Mouse (Mus musculus) forebrain, embryonic 14.5 days (tissue): ENCODE measurements around the gene Csk. TPM values are rescaled to one million over a fixed set of nuclear protein-coding genes. Genes with fewer than 3 reads are reported as not detected.
A peak's percentile ranks its signal among the peaks of the same experiment; 100 is the strongest.

Experiments used
- ATAC-seq: fragments of 200-750 bp; cut with Nextera tagmentation; 2 replicates; pipeline ENCODE4 v1.8.0; 2017; ENCODE audit warnings: mild to moderate bottlenecking, moderate library complexity
- DNase-seq: peaks from one replicate; pipeline ENCODE4 v3.0.0-alpha.2; 2015; ENCODE audit warnings: low spot score
- H3K27ac ChIP-seq: fragments of 300-500 bp; sonication (generic); 2 replicates; pipeline ENCODE4 v1.5.1; 2014; ENCODE audit warnings: low read depth, mild to moderate bottlenecking, control low read depth, low read length, moderate library complexity
- H3K27me3 ChIP-seq: fragments of 300-500 bp; sonication (generic); replicated peaks from 2 replicates; pipeline ENCODE4 v1.6.1; 2014; ENCODE audit warnings: low read length, control low read depth, mixed read lengths; ENCODE audit not compliant: control insufficient read depth, insufficient read depth
- H3K36me3 ChIP-seq: fragments of 300-500 bp; sonication (generic); 2 replicates; pipeline ENCODE4 v1.6.1; 2014; ENCODE audit warnings: low read length, control low read depth; ENCODE audit not compliant: control insufficient read depth, insufficient read depth
- H3K4me1 ChIP-seq: fragments of 300-500 bp; sonication (generic); 2 replicates; pipeline ENCODE4 v1.6.1; 2014; ENCODE audit warnings: antibody characterized with exemption, low read length, control low read depth; ENCODE audit not compliant: control insufficient read depth, insufficient read depth
- H3K4me2 ChIP-seq: fragments of 300-500 bp; sonication (generic); 2 replicates; pipeline ENCODE4 v1.6.1; 2014; ENCODE audit warnings: mild to moderate bottlenecking, control low read depth, low read length
- H3K4me3 ChIP-seq: fragments of 300-500 bp; sonication (generic); 2 replicates; pipeline ENCODE4 v1.5.1; 2014; ENCODE audit warnings: low read depth, low read length, control low read depth
- H3K9ac ChIP-seq: fragments of 300-500 bp; sonication (generic); 2 replicates; pipeline ENCODE4 v1.6.1; 2014; ENCODE audit warnings: mild to moderate bottlenecking, low read length, control low read depth, moderate library complexity
- H3K9me3 ChIP-seq: fragments of 300-500 bp; sonication (generic); replicated peaks from 2 replicates; pipeline ENCODE4 v1.6.1; 2016; ENCODE audit warnings: low read length, control low read depth, mixed read lengths; ENCODE audit not compliant: control insufficient read depth
- WGBS: fragments of 180-500 bp; shearing (Covaris S2); extraction: QIAGEN DNeasy Blood & Tissue Kit; methylation state at CpG from one replicate; pipeline ENCODE4 v1.1.7; 2014; 5-methylcytosine and 5-hydroxymethylcytosine counted together
- polyA plus RNA-seq: library from polyadenylated mRNA; unstranded; fragments of >200 nt; fragmentation: Nextera tagmentation; extraction: Ambion mirVana; gene quantifications from 2 replicates; pipeline ENCODE4 v1.2.1, GENCODE M21; 2014

Gene Csk
- polyA plus RNA-seq, result 29.2 and 29.3 TPM in 2 replicates

DNA sequence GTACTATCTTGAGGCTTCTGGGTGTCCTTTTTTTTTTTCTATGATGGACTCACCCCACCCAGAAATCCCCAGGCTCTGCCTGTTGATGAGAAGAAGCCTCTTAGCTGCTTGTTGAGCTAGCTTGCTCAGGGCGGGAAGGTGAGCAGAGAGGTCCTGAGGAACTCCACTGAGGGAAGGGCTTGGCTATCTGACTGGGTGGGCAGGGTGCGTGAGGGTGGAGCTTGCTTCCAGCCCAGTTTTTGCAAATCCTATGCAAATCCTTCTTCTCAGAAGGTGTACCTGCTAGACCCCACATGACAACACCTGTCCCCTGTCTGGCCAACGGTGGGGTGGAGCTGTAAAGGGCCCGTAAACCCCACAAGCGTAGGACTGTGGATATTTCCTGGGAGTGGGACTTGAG is at the start of gene Csk:
Gene Csk (minus strand): TSS at position 349 of the 400 bp plus-strand sequence.
- DNase-seq, result no peak
- no peak within 1 kb of the TSS for H3K4me3 ChIP-seq
- WGBS, result 46% methylated on average over 5 of the region's 5 CpGs
- H3K27ac ChIP-seq, result no peak within 1 kb of the TSS
- no peak within 1 kb of the TSS for H3K9ac ChIP-seq
- H3K9me3 ChIP-seq, result no peaks in the 10 kb centered on the region
- peaks cover 4% of the 10 kb centered on the region; the same call in 1 of the 2 replicates for H3K4me1 ChIP-seq
- H3K36me3 ChIP-seq, result no peaks in the 10 kb centered on the region
- no peak for ATAC-seq
- H3K27me3 ChIP-seq, result no peaks in the 10 kb centered on the region
- H3K4me2 ChIP-seq, result no peak within 1 kb of the TSS

DNA sequence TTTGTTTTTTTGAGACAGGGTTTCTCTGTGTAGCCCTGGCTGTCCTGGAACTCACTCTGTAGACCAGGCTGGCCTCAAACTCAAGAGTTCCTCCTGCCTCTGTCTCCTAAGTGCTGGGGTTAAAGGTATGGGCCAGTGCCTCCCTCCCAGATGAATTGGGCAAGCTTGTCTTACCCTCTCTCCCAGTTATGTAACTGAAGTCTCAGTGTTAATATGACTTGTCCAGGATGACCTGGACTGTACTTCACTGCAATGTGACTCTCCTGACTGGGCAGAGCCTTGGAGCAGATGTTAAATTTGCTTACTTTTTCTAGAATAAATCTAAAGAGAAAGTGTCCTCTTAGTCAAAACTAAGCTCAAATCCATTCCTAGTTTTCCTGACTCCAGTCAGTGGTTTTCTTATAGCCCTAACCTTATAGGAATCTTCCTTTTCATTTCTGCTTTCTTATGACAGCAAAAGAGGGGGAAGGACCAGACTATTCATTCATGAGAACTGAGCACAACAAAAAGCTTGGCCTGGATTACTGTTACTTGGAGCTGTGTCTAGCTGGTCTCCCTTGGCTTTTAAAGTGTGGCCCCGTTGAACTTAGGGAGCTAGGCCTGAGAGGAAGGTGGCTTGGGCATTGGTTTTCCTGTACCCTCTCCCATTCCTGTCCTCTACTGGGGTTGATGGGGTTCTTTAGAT is 45.2 kb upstream of the Csk start:
- H3K4me1 ChIP-seq, result no peaks in the 10 kb centered on the region
- H3K27me3 ChIP-seq, result peaks cover 28% of the 10 kb centered on the region
- no peaks in the 10 kb centered on the region for H3K36me3 ChIP-seq
- H3K27ac ChIP-seq, result no peak overlapping the region
- H3K9ac ChIP-seq, result no peak overlapping the region
- no peak overlapping the region for H3K4me3 ChIP-seq
- H3K4me2 ChIP-seq, result no peak overlapping the region
- H3K9me3 ChIP-seq, result no peaks in the 10 kb centered on the region
- ATAC-seq (no peak), DNase-seq (peak; percentile 64)
- WGBS, result 78% methylated on average over 1 of the region's 1 CpGs

DNA sequence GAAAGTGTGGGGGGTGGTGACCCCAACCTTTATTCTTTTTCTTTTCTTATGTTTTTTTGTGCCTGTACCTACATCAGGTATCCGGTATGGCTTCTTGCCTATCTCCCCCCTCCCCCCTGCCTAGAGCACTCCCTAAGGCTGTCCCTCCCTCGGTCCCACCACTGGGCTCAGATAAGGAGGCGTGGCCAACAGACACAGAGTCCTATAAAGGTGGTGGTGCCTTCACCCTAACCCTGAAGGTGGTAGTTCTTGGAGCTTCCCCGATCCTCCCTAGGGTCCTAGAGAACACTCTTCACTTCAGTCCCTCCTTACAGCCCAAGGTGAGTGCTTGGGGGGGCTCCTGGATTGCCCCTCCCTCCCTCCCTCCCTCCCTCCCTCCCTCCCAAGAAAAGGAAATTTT is 43.9 kb upstream of the Csk start:
- H3K4me3 ChIP-seq, result no peak overlapping the region
- H3K36me3 ChIP-seq, result no peaks in the 10 kb centered on the region
- 15% methylated on average over 4 of the region's 4 CpGs for WGBS
- no peak overlapping the region for H3K9ac ChIP-seq
- DNase-seq (no peak), ATAC-seq (no peak)
- no peak overlapping the region for H3K27ac ChIP-seq
- H3K4me2 ChIP-seq, result no peak overlapping the region
- H3K27me3 ChIP-seq, result peaks cover 28% of the 10 kb centered on the region
- no peaks in the 10 kb centered on the region for H3K4me1 ChIP-seq
- no peaks in the 10 kb centered on the region for H3K9me3 ChIP-seq

DNA sequence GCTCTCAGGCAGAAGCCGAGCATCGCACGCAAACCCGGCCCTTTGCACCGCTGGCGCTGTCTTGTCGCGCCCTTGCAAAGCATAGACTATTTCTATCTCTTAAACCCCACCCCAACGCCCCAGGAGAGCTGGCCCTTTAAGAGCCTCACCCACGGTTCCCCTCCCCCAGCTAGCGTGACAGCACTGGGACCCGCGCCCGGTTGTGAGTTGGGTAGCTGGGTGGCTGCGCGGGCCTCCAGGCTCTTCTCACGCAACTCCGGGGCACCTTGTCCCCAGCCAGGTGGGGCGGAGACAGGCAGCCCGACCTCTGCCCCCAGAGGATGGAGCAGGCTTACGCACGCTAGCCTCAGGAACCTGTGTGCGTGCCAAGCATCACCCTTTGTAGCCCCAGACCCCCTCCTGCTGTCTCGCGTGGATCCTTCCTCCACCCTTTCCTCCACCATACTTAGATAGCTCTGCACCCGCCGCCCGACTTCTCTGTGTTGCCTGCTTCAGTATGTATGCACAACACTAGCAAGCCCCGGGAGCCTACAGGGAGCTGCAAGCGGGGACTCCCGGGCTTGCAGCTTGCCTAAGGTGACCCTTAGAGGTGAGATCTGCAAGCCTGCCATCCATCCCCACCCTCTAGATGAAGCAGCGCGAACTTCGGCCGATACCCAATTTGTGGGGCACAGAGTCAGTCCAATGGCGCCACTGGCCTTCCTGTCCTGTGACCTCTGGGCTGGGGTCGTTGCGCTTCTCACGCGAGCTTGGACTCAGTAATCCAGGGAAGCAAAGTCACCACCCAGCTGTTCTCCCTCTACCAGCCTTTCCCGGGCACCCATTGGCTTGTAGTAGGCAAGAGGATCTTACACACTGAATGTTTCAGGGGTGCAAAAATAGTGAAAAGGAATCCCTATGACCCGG is 43.2 kb upstream of the Csk start:
- Histone ChIP-seq H3K9ac (peak overlapping the region; percentile 61), H3K4me1 (no peaks in the 10 kb centered on the region), H3K27ac (no peak overlapping the region), H3K9me3 (no peaks in the 10 kb centered on the region), H3K36me3 (no peaks in the 10 kb centered on the region), H3K4me3 (peak overlapping the region; percentile 39), H3K4me2 (peak overlapping the region; percentile 72), H3K27me3 (peaks cover 28% of the 10 kb centered on the region)
- peak; percentile 78 for DNase-seq
- 1% methylated on average over 40 of the region's 42 CpGs for WGBS
- peak; percentile 77 for ATAC-seq

DNA sequence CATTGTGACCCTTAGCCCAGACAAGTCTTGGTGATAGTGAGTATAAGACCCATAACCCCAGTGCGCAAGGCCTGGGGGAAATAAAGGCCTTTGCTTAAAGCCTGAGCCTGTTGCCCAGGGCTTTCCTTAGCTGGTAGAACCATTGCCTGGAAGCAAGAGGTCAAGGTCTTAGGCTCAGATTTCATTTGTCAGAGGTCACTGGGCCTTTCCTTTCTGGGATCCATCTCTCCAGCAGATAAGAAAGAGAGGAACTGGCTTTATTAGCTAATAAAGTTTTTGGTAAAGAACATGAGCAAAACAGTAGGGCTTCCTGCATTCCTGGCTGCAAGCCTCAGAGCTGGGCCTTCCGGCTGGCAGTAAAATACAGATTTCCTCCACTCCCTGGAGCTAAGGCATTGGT is 40.7 kb upstream of the Csk start:
- H3K27me3 ChIP-seq, result peaks cover 28% of the 10 kb centered on the region
- no peak overlapping the region for H3K9ac ChIP-seq
- no peak overlapping the region for H3K4me3 ChIP-seq
- no peaks in the 10 kb centered on the region for H3K9me3 ChIP-seq
- H3K36me3 ChIP-seq, result no peaks in the 10 kb centered on the region
- H3K4me1 ChIP-seq, result no peaks in the 10 kb centered on the region
- no peak overlapping the region for H3K4me2 ChIP-seq
- DNase-seq (no peak), ATAC-seq (no peak)
- H3K27ac ChIP-seq, result no peak overlapping the region
- 92% methylated on average over 2 of the region's 2 CpGs for WGBS

DNA sequence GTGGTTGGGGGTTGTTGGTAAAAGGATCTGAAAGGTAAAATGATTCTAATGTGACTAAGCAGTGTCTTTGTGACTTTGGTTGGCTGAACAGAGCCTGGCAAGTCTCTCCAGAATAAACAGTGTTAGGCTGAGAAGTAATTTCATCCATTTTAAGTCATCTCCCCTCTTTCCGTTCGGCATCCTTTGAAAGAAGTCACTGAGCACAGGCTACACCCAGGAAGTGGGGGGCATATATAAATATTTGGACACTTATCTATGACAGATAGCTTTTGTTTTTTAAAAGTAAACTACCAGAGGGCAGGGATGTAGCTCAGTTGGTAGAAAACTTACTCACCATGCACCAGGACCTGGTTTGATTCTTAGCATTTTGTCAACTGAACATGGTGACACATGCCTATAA is 35.2 kb upstream of the Csk start:
- Histone ChIP-seq H3K4me1 (no peaks in the 10 kb centered on the region), H3K4me2 (no peak overlapping the region), H3K36me3 (no peaks in the 10 kb centered on the region), H3K27me3 (0 out of 2 replicates have a peak, but pooled peaks cover under 1% of the 10 kb centered on the region), H3K27ac (no peak overlapping the region), H3K9me3 (no peaks in the 10 kb centered on the region), H3K4me3 (no peak overlapping the region), H3K9ac (no peak overlapping the region)
- DNase-seq (no peak), ATAC-seq (no peak)
- 89% methylated on average over 2 of the region's 2 CpGs for WGBS

DNA sequence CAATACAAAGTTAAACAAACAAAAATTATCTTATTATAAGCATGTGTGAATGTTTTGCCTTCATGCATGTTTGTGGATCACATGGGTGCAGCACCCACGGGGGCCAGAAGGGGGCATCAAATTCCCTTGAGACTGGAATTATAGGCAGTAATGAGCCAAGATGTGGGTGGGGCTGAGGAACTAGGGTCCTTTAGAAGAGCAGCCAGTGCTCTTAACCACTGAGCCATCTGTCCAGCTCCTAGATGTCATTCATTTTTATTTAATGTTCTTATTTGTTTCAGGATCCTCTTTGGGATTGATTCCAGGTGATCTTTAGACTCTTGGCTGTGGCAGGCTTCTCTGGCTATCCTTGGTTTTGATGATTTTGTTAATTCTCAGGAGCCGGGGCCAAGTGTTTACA is 34.7 kb upstream of the Csk start:
- Histone ChIP-seq H3K4me2 (no peak overlapping the region), H3K9ac (no peak overlapping the region), H3K4me3 (no peak overlapping the region), H3K4me1 (no peaks in the 10 kb centered on the region), H3K27ac (no peak overlapping the region), H3K36me3 (no peaks in the 10 kb centered on the region), H3K27me3 (no peaks in the 10 kb centered on the region), H3K9me3 (no peaks in the 10 kb centered on the region)
- ATAC-seq, result no peak
- WGBS, result 52% methylated on average over 2 of the region's 2 CpGs
- no peak for DNase-seq

DNA sequence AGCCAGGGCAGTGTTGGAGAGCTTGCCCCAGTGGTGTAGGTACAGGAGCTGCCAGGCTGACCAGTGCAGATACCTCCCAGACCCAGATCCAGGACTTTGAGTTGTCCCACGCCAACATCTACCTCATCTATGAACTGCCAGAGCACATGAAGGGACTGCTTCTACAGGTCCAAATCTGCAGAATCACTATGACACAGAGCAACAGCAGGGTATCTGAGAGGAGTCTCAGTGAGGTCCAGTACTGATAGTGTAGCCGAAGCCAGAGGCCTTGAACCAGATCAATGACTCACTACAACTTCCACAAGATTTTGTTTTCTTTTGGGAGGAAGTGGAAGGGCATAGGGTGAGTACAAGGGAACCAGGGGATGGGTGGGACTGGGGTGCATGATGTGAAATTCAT is 34.3 kb upstream of the Csk start, which contains the start of gene Cyp1a1:
Gene Cyp1a1 (plus strand): TSS at position 178 of the 400 bp plus-strand sequence.
- Histone ChIP-seq H3K27me3 (no peaks in the 10 kb centered on the region), H3K9me3 (no peaks in the 10 kb centered on the region), H3K27ac (no peak within 1 kb of the TSS), H3K9ac (no peak within 1 kb of the TSS), H3K4me1 (no peaks in the 10 kb centered on the region), H3K36me3 (no peaks in the 10 kb centered on the region), H3K4me2 (no peak within 1 kb of the TSS), H3K4me3 (no peak within 1 kb of the TSS)
- no peak for ATAC-seq
- no peak for DNase-seq
- WGBS, result 94% methylated on average over 2 of the region's 2 CpGs

DNA sequence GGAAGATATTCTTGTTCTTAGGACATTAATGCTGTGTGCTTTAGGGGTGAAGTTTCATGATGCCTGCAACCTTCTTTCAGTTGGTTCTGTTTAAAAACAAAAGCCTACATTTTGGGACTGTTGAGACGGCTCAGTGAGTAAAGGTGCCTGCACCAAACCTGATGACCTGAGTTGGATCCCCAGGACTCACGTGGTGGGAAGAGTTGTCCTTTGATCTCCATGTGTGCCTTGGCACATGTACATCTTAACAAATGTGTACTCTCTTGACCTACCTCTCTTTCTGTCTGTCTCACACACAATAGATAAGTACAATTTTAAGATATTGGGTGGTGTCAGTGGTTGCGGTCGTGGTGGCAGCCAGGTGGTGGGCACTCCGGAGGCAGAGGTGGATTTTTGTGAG is 32.6 kb upstream of the Csk start:
- Histone ChIP-seq H3K36me3 (no peaks in the 10 kb centered on the region), H3K4me1 (no peaks in the 10 kb centered on the region), H3K9ac (no peak overlapping the region), H3K4me2 (no peak overlapping the region), H3K27me3 (no peaks in the 10 kb centered on the region), H3K27ac (no peak overlapping the region), H3K9me3 (no peaks in the 10 kb centered on the region), H3K4me3 (no peak overlapping the region)
- DNase-seq (no peak), ATAC-seq (no peak)
- WGBS, result 89% methylated on average over 5 of the region's 5 CpGs
